In the genomic region with DNA sequence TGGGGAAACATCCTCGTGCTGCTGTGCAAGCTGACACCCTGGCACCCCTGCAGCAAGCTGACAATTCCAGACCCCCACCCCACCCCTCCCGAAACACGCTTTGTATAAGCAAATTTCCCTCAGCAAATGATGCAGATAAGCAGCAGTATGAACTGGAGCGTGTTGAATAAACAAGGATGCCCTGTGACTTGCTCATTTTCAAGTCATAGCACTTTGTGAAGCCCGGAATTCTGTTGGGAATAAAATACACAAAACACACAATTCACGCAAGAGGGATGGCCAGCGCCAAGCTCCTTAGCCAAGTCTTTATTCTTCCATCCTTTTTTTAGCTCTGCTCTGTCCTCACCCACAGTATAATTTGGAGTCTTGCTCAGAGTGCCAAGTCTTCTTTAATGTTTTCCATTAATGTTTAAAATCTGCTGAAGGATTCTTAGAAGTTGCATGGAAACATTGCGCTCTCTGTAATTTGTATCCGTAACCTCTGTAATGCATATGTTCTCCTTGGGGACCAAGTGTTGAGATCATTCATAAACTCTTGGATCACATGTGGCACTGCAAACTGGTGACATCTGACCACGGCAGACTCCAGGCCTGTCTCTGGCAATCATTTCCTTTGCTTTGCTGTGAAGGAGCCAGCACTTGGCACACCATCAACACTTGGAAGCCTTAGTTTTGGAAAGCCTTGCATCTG, we compare ENCODE assay signal across 10 mouse cellular contexts.
DNase-seq lines count a peak whose midpoint lies in the region; ATAC-seq and TF ChIP-seq lines count a peak whose summit lies in the region.
"Had no signal": no experiment of that assay in that cellular context is flagged by ENCODE, and none has a peak within 500 bp of the region (broad histone marks: within the 10 kb centered on the region; RNA-seq: fewer than 3 reads in every experiment).

No protein-coding gene starts in this region.

- no peak overlapping the region; the same call in 1 of the 2 replicates for H3K27ac ChIP-seq in hindbrain, embryonic 14.5 days
- H3K27ac ChIP-seq in lung, embryonic 16.5 days (ENCODE audit: low read length) = peak overlapping the region; percentile 26
- H3K27ac ChIP-seq in stomach, postnatal 0 days (replicated peaks) = no peak overlapping the region
- H3K27ac ChIP-seq: liver, embryonic 13.5 days had no signal

- H3K36me3 ChIP-seq in hindbrain, embryonic 14.5 days (replicated peaks; ENCODE audit: control insufficient read depth, insufficient read depth) = no peaks in the 10 kb centered on the region
- H3K36me3 ChIP-seq in lung, embryonic 16.5 days (ENCODE audit: control insufficient read depth, insufficient read depth, low read length) = no peaks in the 10 kb centered on the region
- H3K36me3 ChIP-seq in stomach, postnatal 0 days (ENCODE audit: control insufficient read depth, insufficient read depth, low read length) = no peaks in the 10 kb centered on the region
- H3K36me3 ChIP-seq: liver, embryonic 13.5 days had no signal

- 50% methylated on average over 10 of the region's 10 CpGs for WGBS in hindbrain, embryonic 14.5 days
- 40% methylated on average over 10 of the region's 10 CpGs for WGBS in lung, embryonic 16.5 days
- 38% methylated on average over 10 of the region's 10 CpGs for WGBS in stomach, postnatal 0 days

- no peaks in the 10 kb centered on the region for H3K9me3 ChIP-seq in hindbrain, embryonic 14.5 days (ENCODE audit: control insufficient read depth, low read length)
- H3K9me3 ChIP-seq in lung, embryonic 16.5 days (ENCODE audit: control insufficient read depth, low read length) = no peaks in the 10 kb centered on the region
- no peaks in the 10 kb centered on the region for H3K9me3 ChIP-seq in stomach, postnatal 0 days (ENCODE audit: control insufficient read depth, low read length)
- H3K9me3 ChIP-seq: liver, embryonic 13.5 days had no signal

- H3K4me1 ChIP-seq in hindbrain, embryonic 14.5 days (replicated peaks; ENCODE audit: control insufficient read depth, insufficient read depth, low read length) = peaks cover 23% of the 10 kb centered on the region
- peaks cover 3% of the 10 kb centered on the region; the same call in 1 of the 2 replicates for H3K4me1 ChIP-seq in lung, embryonic 16.5 days (replicated peaks; ENCODE audit: control insufficient read depth, insufficient read depth, low read length)
- H3K4me1 ChIP-seq in stomach, postnatal 0 days (replicated peaks; ENCODE audit: control insufficient read depth, insufficient read depth) = no peaks in the 10 kb centered on the region
- H3K4me1 ChIP-seq: liver, embryonic 13.5 days had no signal

- no peak for TF ChIP-seq EP300 in stomach, postnatal 0 days (optimal IDR thresholded peaks at IDR 0.05)

- peak; percentile 86 for ATAC-seq in frontal cortex, adult (ENCODE audit: low TSS enrichment)
- ATAC-seq in hindbrain, embryonic 14.5 days (ENCODE audit: low FRiP score) = peak; percentile 72; the same call in 1 of the 2 replicates
- ATAC-seq in lung, embryonic 16.5 days (ENCODE audit: low read depth) = peak; percentile 93
- ATAC-seq in stomach, postnatal 0 days (ENCODE audit: low FRiP score, low TSS enrichment) = no peak
- ATAC-seq in activated CD4-positive, CD25-positive, alpha-beta regulatory T cell, adult 4 months = no peak

- DNase-seq in frontal cortex, postnatal 25 days (ENCODE audit: low spot score in 2 of 2) = no peak
- DNase-seq in urinary bladder, postnatal 14 days (ENCODE audit: low spot score) = peak; percentile 28
- no peak for DNase-seq in urinary bladder, adult 18-20 months (ENCODE audit: low spot score in 2 of 2)
- peak; percentile 45 for DNase-seq in hindbrain, embryonic 14.5 days (ENCODE audit: low spot score)
- no peak for DNase-seq in stomach, postnatal 0 days (ENCODE audit: low spot score)
- DNase-seq: liver, embryonic 13.5 days had no signal

- no peak overlapping the region for H3K9ac ChIP-seq in hindbrain, embryonic 14.5 days
- H3K9ac ChIP-seq in lung, embryonic 16.5 days (ENCODE audit: low read length) = no peak overlapping the region
- no peak overlapping the region for H3K9ac ChIP-seq in stomach, postnatal 0 days (ENCODE audit: low read length)
- H3K9ac ChIP-seq: liver, embryonic 13.5 days had no signal

- no peak overlapping the region; the same call in 1 of the 2 replicates for H3K4me2 ChIP-seq in hindbrain, embryonic 14.5 days (replicated peaks)
- no peak overlapping the region for H3K4me2 ChIP-seq in lung, embryonic 16.5 days (ENCODE audit: low read depth, low read length)
- H3K4me2 ChIP-seq in stomach, postnatal 0 days (replicated peaks; ENCODE audit: low read depth) = 0 out of 2 replicates have a peak overlapping the region, but pooled peaks have one; percentile 15
- H3K4me2 ChIP-seq: liver, embryonic 13.5 days had no signal

- no peak overlapping the region for H3K4me3 ChIP-seq in hindbrain, embryonic 14.5 days (replicated peaks; ENCODE audit: low read length)
- no peak overlapping the region for H3K4me3 ChIP-seq in lung, embryonic 16.5 days (ENCODE audit: low read length)
- H3K4me3 ChIP-seq in stomach, postnatal 0 days (ENCODE audit: low read depth, low read length) = no peak overlapping the region
- H3K4me3 ChIP-seq: liver, embryonic 13.5 days had no signal

- no peaks in the 10 kb centered on the region for H3K27me3 ChIP-seq in hindbrain, embryonic 14.5 days (ENCODE audit: control insufficient read depth, insufficient read depth, low read length)
- no peaks in the 10 kb centered on the region for H3K27me3 ChIP-seq in lung, embryonic 16.5 days (ENCODE audit: control insufficient read depth, insufficient read depth, low read depth, low read length)
- H3K27me3 ChIP-seq in stomach, postnatal 0 days (ENCODE audit: control insufficient read depth, insufficient read depth, low read length) = no peaks in the 10 kb centered on the region
- H3K27me3 ChIP-seq: CH12.LX; liver, embryonic 13.5 days had no signal

- no peak for TF ChIP-seq CTCF in stomach, postnatal 0 days (IDR thresholded peaks at IDR 0.05; ENCODE audit: low read depth)

Comparison
In these comparisons a context has a peak if more than half of its experiments do, and no peak if none do; other contexts are left out.
1. DNase-seq: peak in urinary bladder, postnatal 14 days (single experiment) and hindbrain, embryonic 14.5 days (single experiment); none in frontal cortex, postnatal 25 days (0 of 2), urinary bladder, adult 18-20 months (0 of 2) and stomach, postnatal 0 days (single experiment).
2. ATAC-seq: peak in frontal cortex, adult (single experiment), hindbrain, embryonic 14.5 days (single experiment) and lung, embryonic 16.5 days (single experiment); none in stomach, postnatal 0 days (single experiment) and activated CD4-positive, CD25-positive, alpha-beta regulatory T cell, adult 4 months (single experiment).